ENCODE assay signal across 8 mouse cellular contexts in genomic region chr10:125994855-125995254, GRCm38 (mm10). TPM values are rescaled to one million over a fixed set of nuclear protein-coding genes. Genes with fewer than 3 reads are reported as not detected.
DNase-seq lines count a peak whose midpoint lies in the region; ATAC-seq and TF ChIP-seq lines count a peak whose summit lies in the region.
"Had no signal": no experiment of that assay in that cellular context is flagged by ENCODE, and none has a peak within 500 bp of the region (broad histone marks: within the 10 kb centered on the region; RNA-seq: fewer than 3 reads in every experiment).

No protein-coding gene starts in this region.

- H3K4me3 ChIP-seq in liver, adult 2 months (ENCODE audit: insufficient read depth, low read depth, low read length): no peak overlapping the region
- H3K4me3 ChIP-seq: embryonic facial prominence, embryonic 13.5 days had no signal

- H3K79me2 ChIP-seq in liver, adult 2 months (ENCODE audit: control insufficient read depth, insufficient read depth, low read length): peaks cover 11% of the 10 kb centered on the region; the same call in 1 of the 2 replicates

- H3K27ac ChIP-seq in liver, adult 2 months (replicated peaks; ENCODE audit: insufficient read depth, low read depth, low read length): no peak overlapping the region

- TF ChIP-seq POLR2A in liver, adult 2 months (IDR thresholded peaks at IDR 0.05; ENCODE audit: extremely low read depth, insufficient read depth, low read length): no peak

- peak; percentile 85 for DNase-seq in liver, adult 2 months (ENCODE audit: extremely low read depth, low read depth, low spot score)
- no peak for DNase-seq in liver
- DNase-seq in adrenal gland, postnatal 36 days: peak; percentile 38 to 52
- DNase-seq in forelimb bud, embryonic 11.5 days (ENCODE audit: low read depth, low spot score): peak; percentile 26
- DNase-seq in kidney, postnatal 14 days: peak; percentile 56
- no peak for DNase-seq in spleen, postnatal 14 days (ENCODE audit: low spot score in 2 of 2)

- peaks cover 37% of the 10 kb centered on the region for H3K36me3 ChIP-seq in liver, adult 2 months (ENCODE audit: control insufficient read depth, insufficient read depth, low read length)

- no peak overlapping the region for H3K9ac ChIP-seq in liver, adult 2 months (ENCODE audit: low read depth, low read length)
- H3K9ac ChIP-seq: embryonic facial prominence, embryonic 13.5 days had no signal

- TF ChIP-seq CTCF in liver, adult 2 months (IDR thresholded peaks at IDR 0.05; ENCODE audit: low read depth, low read length): peak; percentile 55

- peak; percentile 100 for ATAC-seq in megakaryocyte progenitor cell, adult 5-6 weeks (replicated peaks; ENCODE audit: poor library complexity)

- 44% methylated on average over 1 of the region's 1 CpGs for WGBS in liver, adult 2 months

- peaks cover 2% of the 10 kb centered on the region; the same call in 1 of the 2 replicates for H3K4me1 ChIP-seq in liver, adult 2 months (ENCODE audit: control insufficient read depth, insufficient read depth, low read length)

- H3K27me3 ChIP-seq in liver, adult 2 months (ENCODE audit: control insufficient read depth, insufficient read depth, low read length): no peaks in the 10 kb centered on the region
- H3K27me3 ChIP-seq: embryonic facial prominence, embryonic 13.5 days had no signal

RNA-seq across cellular contexts. Expression of gene Lrig3, which starts 28.9 kb away (rescaled TPM):
- 8.9 and 10.7 TPM in 2 replicates for total RNA-seq in liver, adult 2 months (2014; rRNA removed)
- polyA plus RNA-seq in liver, adult 2 months (2012; rRNA removed): 3.7 and 4.2 TPM in 2 replicates
- total RNA-seq in adrenal gland, postnatal 36 days (2021): 1 to 10 TPM; 4.7 to 5.9 TPM
- total RNA-seq in megakaryocyte progenitor cell, adult 5-6 weeks (2015): 0.61 and 1.8 TPM in 2 replicates
- total RNA-seq in megakaryocyte progenitor cell, adult 5-6 weeks (2017): 1.4 and 2.4 TPM in 2 replicates

Comparison
In these comparisons a context has a peak if more than half of its experiments do, and no peak if none do; other contexts are left out.
1. DNase-seq: peak in liver, adult 2 months (single experiment), adrenal gland, postnatal 36 days (2 of 2), forelimb bud, embryonic 11.5 days (single experiment) and kidney, postnatal 14 days (single experiment); none in liver (single experiment) and spleen, postnatal 14 days (0 of 2).